Mouse (Mus musculus): ENCODE results near the gene Olfr718-ps1. TPM values are rescaled to one million over a fixed set of nuclear protein-coding genes. Genes with fewer than 3 reads are reported as not detected.
"Not testable (repeated sequence)": the region's sequence is repeated elsewhere in the genome, so short reads cannot be mapped to it uniquely, and the experiment has no call there.

Gene Olfr718-ps1
- polyA plus RNA-seq, 1 experiment from 2014 or later = not detected

GRCm38 (mm10) chr5:143175970-143176369 is 28.6 kb upstream of the Olfr718-ps1 start:
- Histone ChIP-seq H3K4me3 (ENCODE audit: low read length) (no peak overlapping the region), H3K4me2 (replicated peaks; ENCODE audit: low read depth, low read length) (no peak overlapping the region), H3K27me3 (ENCODE audit: insufficient read depth, low read length) (no peaks in the 10 kb centered on the region), H3K4me1 (ENCODE audit: insufficient read depth, low read length) (peaks cover 10% of the 10 kb centered on the region), H3K9ac (replicated peaks; ENCODE audit: low read length) (no peak overlapping the region), H3K27ac (ENCODE audit: low read length) (no peak overlapping the region), H3K9me3 (ENCODE audit: low read length) (peaks cover 12% of the 10 kb centered on the region), H3K36me3 (ENCODE audit: insufficient read depth, low read length) (peaks cover 71% of the 10 kb centered on the region)
- WGBS = 98% methylated on average over 4 of the region's 4 CpGs
- ATAC-seq (ENCODE audit: low FRiP score, low TSS enrichment) = no peak

- H3K27me3 ChIP-seq (ENCODE audit: insufficient read depth, low read length) = no peaks in the 10 kb centered on the region
- ATAC-seq (ENCODE audit: low FRiP score, low TSS enrichment) = peak; percentile 73
- H3K4me2 ChIP-seq (replicated peaks; ENCODE audit: low read depth, low read length) = peak overlapping the region; percentile 40
- H3K36me3 ChIP-seq (ENCODE audit: insufficient read depth, low read length) = no peaks in the 10 kb centered on the region
- no peaks in the 10 kb centered on the region for H3K4me1 ChIP-seq (ENCODE audit: insufficient read depth, low read length)
- peak overlapping the region; percentile 1; the same call in 1 of the 2 replicates for H3K4me3 ChIP-seq (ENCODE audit: low read length)
- WGBS = 11% methylated on average over 18 of the region's 18 CpGs
- H3K27ac ChIP-seq (ENCODE audit: low read length) = no peak overlapping the region
- H3K9me3 ChIP-seq (ENCODE audit: low read length) = no peaks in the 10 kb centered on the region
- no peak overlapping the region for H3K9ac ChIP-seq (replicated peaks; ENCODE audit: low read length)
Measured at GRCm38 (mm10) chr5:143165508-143166070, 18.2 kb upstream of the Olfr718-ps1 start.

- Histone ChIP-seq H3K4me1 (ENCODE audit: insufficient read depth, low read length) (0 out of 2 replicates have a peak, but pooled peaks cover 3% of the 10 kb centered on the region), H3K27ac (ENCODE audit: low read length) (no peak overlapping the region), H3K9ac (replicated peaks; ENCODE audit: low read length) (no peak overlapping the region), H3K9me3 (ENCODE audit: low read length) (peaks cover 9% of the 10 kb centered on the region; the same call in 1 of the 2 replicates), H3K27me3 (ENCODE audit: insufficient read depth, low read length) (peaks cover 33% of the 10 kb centered on the region), H3K4me2 (replicated peaks; ENCODE audit: low read depth, low read length) (no peak overlapping the region), H3K36me3 (ENCODE audit: insufficient read depth, low read length) (no peaks in the 10 kb centered on the region), H3K4me3 (ENCODE audit: low read length) (no peak overlapping the region)
- no peak for ATAC-seq (ENCODE audit: low FRiP score, low TSS enrichment)
- WGBS = 88% methylated on average over 3 of the region's 3 CpGs
Measured at GRCm38 (mm10) chr5:143155534-143155933, 8.2 kb upstream of the Olfr718-ps1 start.

DNA sequence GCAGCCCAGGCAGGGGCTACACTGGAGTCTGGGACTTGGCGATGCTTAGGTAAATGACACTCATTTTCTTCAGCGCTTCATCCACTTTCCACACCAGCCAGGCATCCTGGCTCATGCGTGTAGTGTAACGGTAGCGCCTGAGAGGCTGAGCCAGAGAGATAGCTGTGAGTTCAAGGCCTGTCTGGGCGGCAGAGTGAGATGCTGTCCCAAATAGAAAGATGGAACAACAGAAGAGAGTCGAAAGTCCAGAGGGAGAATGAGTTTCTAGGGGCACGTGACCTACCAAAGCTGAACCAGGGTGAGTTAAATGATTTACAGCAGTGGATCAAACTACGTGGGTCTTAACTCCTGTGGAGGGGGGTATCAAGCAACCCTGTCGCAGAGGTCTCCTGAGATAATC is 6.4 kb upstream of the Olfr718-ps1 start:
- Histone ChIP-seq H3K27ac (ENCODE audit: low read length) (no peak overlapping the region), H3K4me2 (replicated peaks; ENCODE audit: low read depth, low read length) (no peak overlapping the region), H3K36me3 (ENCODE audit: insufficient read depth, low read length) (no peaks in the 10 kb centered on the region), H3K9ac (replicated peaks; ENCODE audit: low read length) (no peak overlapping the region), H3K9me3 (ENCODE audit: low read length) (peaks cover 13% of the 10 kb centered on the region), H3K4me3 (ENCODE audit: low read length) (no peak overlapping the region), H3K27me3 (ENCODE audit: insufficient read depth, low read length) (peaks cover 25% of the 10 kb centered on the region), H3K4me1 (ENCODE audit: insufficient read depth, low read length) (0 out of 2 replicates have a peak, but pooled peaks cover 3% of the 10 kb centered on the region)
- ATAC-seq (ENCODE audit: low FRiP score, low TSS enrichment) = no peak
- WGBS = 81% methylated on average over 10 of the region's 10 CpGs

GRCm38 (mm10) chr5:143150044-143150443 is 2.7 kb upstream of the Olfr718-ps1 start:
- Histone ChIP-seq H3K4me3 (ENCODE audit: low read length) (no peak overlapping the region), H3K27ac (ENCODE audit: low read length) (no peak overlapping the region), H3K4me2 (replicated peaks; ENCODE audit: low read depth, low read length) (no peak overlapping the region), H3K9me3 (ENCODE audit: low read length) (peaks cover 9% of the 10 kb centered on the region), H3K9ac (replicated peaks; ENCODE audit: low read length) (no peak overlapping the region), H3K36me3 (ENCODE audit: insufficient read depth, low read length) (no peaks in the 10 kb centered on the region), H3K4me1 (ENCODE audit: insufficient read depth, low read length) (no peaks in the 10 kb centered on the region), H3K27me3 (ENCODE audit: insufficient read depth, low read length) (no peaks in the 10 kb centered on the region)
- 84% methylated on average over 2 of the region's 2 CpGs for WGBS
- no peak for ATAC-seq (ENCODE audit: low FRiP score, low TSS enrichment)

GRCm38 (mm10) chr5:143149536-143149935 is 2.2 kb upstream of the Olfr718-ps1 start:
- WGBS = 92% methylated on average over 2 of the region's 2 CpGs
- Histone ChIP-seq H3K36me3 (ENCODE audit: insufficient read depth, low read length) (no peaks in the 10 kb centered on the region), H3K4me3 (ENCODE audit: low read length) (no peak overlapping the region), H3K9ac (replicated peaks; ENCODE audit: low read length) (no peak overlapping the region), H3K9me3 (ENCODE audit: low read length) (peaks cover 9% of the 10 kb centered on the region), H3K4me2 (replicated peaks; ENCODE audit: low read depth, low read length) (no peak overlapping the region), H3K4me1 (ENCODE audit: insufficient read depth, low read length) (no peaks in the 10 kb centered on the region), H3K27me3 (ENCODE audit: insufficient read depth, low read length) (no peaks in the 10 kb centered on the region), H3K27ac (ENCODE audit: low read length) (no peak overlapping the region)
- ATAC-seq (ENCODE audit: low FRiP score, low TSS enrichment) = no peak

GRCm38 (mm10) chr5:143148661-143149060 is 1.3 kb upstream of the Olfr718-ps1 start:
- 82% methylated on average over 5 of the region's 5 CpGs for WGBS
- no peaks in the 10 kb centered on the region for H3K27me3 ChIP-seq (ENCODE audit: insufficient read depth, low read length)
- H3K4me1 ChIP-seq (ENCODE audit: insufficient read depth, low read length) = no peaks in the 10 kb centered on the region
- H3K36me3 ChIP-seq (ENCODE audit: insufficient read depth, low read length) = no peaks in the 10 kb centered on the region
- ATAC-seq (ENCODE audit: low FRiP score, low TSS enrichment) = no peak
- H3K27ac ChIP-seq (ENCODE audit: low read length) = no peak overlapping the region
- no peak overlapping the region for H3K9ac ChIP-seq (replicated peaks; ENCODE audit: low read length)
- H3K4me3 ChIP-seq (ENCODE audit: low read length) = no peak overlapping the region
- H3K9me3 ChIP-seq (ENCODE audit: low read length) = peaks cover 9% of the 10 kb centered on the region
- H3K4me2 ChIP-seq (replicated peaks; ENCODE audit: low read depth, low read length) = no peak overlapping the region

- no peak for ATAC-seq (ENCODE audit: low FRiP score, low TSS enrichment)
- WGBS = 91% methylated on average over 13 of the region's 13 CpGs
- no peaks in the 10 kb centered on the region for H3K36me3 ChIP-seq (ENCODE audit: insufficient read depth, low read length)
Measured at GRCm38 (mm10) chr5:143137580-143137979, 9.8 kb downstream of the Olfr718-ps1 start.

DNA sequence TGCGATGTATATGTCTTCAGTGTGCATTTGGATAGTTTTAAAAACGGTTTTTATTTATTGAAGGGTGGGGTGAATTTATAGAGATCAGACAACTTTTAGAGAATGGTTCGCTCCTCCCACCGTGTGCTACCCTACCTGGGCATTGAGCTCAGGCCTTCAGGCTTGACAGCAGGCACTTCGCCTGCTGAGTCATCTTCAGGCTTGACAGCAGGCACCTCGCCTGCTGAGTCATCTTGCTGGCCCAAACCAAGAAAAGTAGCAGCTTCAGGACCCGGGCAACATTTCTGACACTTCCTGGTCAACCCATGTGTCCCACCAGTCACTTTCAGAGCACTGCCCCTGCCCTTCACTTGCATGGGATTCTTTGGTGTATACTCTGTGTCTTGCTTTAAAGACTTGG is 12.3 kb downstream of the Olfr718-ps1 start:
- Histone ChIP-seq H3K4me3 (ENCODE audit: low read length) (no peak overlapping the region), H3K4me1 (ENCODE audit: insufficient read depth, low read length) (no peaks in the 10 kb centered on the region), H3K27ac (ENCODE audit: low read length) (no peak overlapping the region), H3K9me3 (ENCODE audit: low read length) (no peaks in the 10 kb centered on the region), H3K4me2 (replicated peaks; ENCODE audit: low read depth, low read length) (no peak overlapping the region), H3K27me3 (ENCODE audit: insufficient read depth, low read length) (no peaks in the 10 kb centered on the region), H3K36me3 (ENCODE audit: insufficient read depth, low read length) (no peaks in the 10 kb centered on the region), H3K9ac (replicated peaks; ENCODE audit: low read length) (no peak overlapping the region)
- 90% methylated on average over 7 of the region's 7 CpGs for WGBS
- no peak for ATAC-seq (ENCODE audit: low FRiP score, low TSS enrichment)

More at GRCm38 (mm10) chr5:143137580-143137979, 9.8 kb downstream of the Olfr718-ps1 start:
- H3K4me1 ChIP-seq (ENCODE audit: insufficient read depth, low read length) = no peaks in the 10 kb centered on the region
- H3K4me2 ChIP-seq (replicated peaks; ENCODE audit: low read depth, low read length) = no peak overlapping the region
- no peak overlapping the region for H3K4me3 ChIP-seq (ENCODE audit: low read length)
- no peaks in the 10 kb centered on the region for H3K27me3 ChIP-seq (ENCODE audit: insufficient read depth, low read length)
- no peaks in the 10 kb centered on the region for H3K9me3 ChIP-seq (ENCODE audit: low read length)
- no peak overlapping the region for H3K27ac ChIP-seq (ENCODE audit: low read length)
- no peak overlapping the region for H3K9ac ChIP-seq (replicated peaks; ENCODE audit: low read length)

GRCm38 (mm10) chr5:143134216-143135010 is 13.0 kb downstream of the Olfr718-ps1 start:
- H3K27me3 ChIP-seq (ENCODE audit: insufficient read depth, low read length); H3K4me1 ChIP-seq (ENCODE audit: insufficient read depth, low read length); H3K4me3 ChIP-seq (ENCODE audit: low read length); ATAC-seq (ENCODE audit: low FRiP score, low TSS enrichment); H3K27ac ChIP-seq (ENCODE audit: low read length); H3K9ac ChIP-seq (replicated peaks; ENCODE audit: low read length); H3K36me3 ChIP-seq (ENCODE audit: insufficient read depth, low read length); H3K4me2 ChIP-seq (replicated peaks; ENCODE audit: low read depth, low read length); H3K9me3 ChIP-seq (ENCODE audit: low read length): not testable (repeated sequence)
- WGBS = 78% methylated on average over 3 of the region's 6 CpGs

Data from kidney, embryonic 16.5 days (tissue).